Mouse (Mus musculus) small intestine, adult 2 months (tissue): ENCODE data around the gene Dcst1.

ENCODE experiments used
- CTCF ChIP-seq: fragments of 200-500 bp; IDR thresholded peaks from 2 replicates; pipeline ENCODE4 v1.5.1; 2012; ENCODE audit warnings: low read depth, mild to moderate bottlenecking, control low read depth, inconsistent platforms, low read length, moderate library complexity, mixed read lengths; ENCODE audit not compliant: insufficient replicate concordance, insufficient read length; ENCODE audit errors: extremely low read depth
- POLR2A ChIP-seq: fragments of 200-500 bp; IDR thresholded peaks from 2 replicates; pipeline ENCODE4 v1.6.1; 2012; ENCODE audit warnings: low read depth, mild to moderate bottlenecking, control low read depth, inconsistent platforms, low read length, moderate library complexity

- TF ChIP-seq CTCF = no peak
- TF ChIP-seq POLR2A = no peak
Observed at GRCm38 (mm10) chr3:89411490-89412393, 46.7 kb upstream of the Dcst1 start, which contains the start of gene Flad1.
